Mouse (Mus musculus) hindbrain, postnatal 0 days (tissue): ENCODE data around the gene Ssbp2. TPM values are rescaled to one million over a fixed set of nuclear protein-coding genes. Genes with fewer than 3 reads are reported as not detected.

Experiments
- ATAC-seq: fragments of 200-750 bp; cut with Nextera tagmentation; 2 replicates; pipeline ENCODE4 v1.8.0; 2017; ENCODE audit warnings: mild to moderate bottlenecking, moderate TSS enrichment, moderate library complexity
- DNase-seq: peaks from one replicate; pipeline ENCODE4 v3.0.0-alpha.2; 2015; ENCODE audit warnings: low spot score
- H3K27ac ChIP-seq: fragments of 300-500 bp; sonication (generic); 2 replicates; pipeline ENCODE4 v1.5.1; 2014; ENCODE audit warnings: mild to moderate bottlenecking
- H3K27me3 ChIP-seq: fragments of 300-500 bp; sonication (generic); 2 replicates; pipeline ENCODE4 v1.6.1; 2014; ENCODE audit warnings: low read length, mixed read lengths; ENCODE audit not compliant: insufficient read depth
- H3K36me3 ChIP-seq: fragments of 300-500 bp; sonication (generic); 2 replicates; pipeline ENCODE4 v1.6.1; 2014; ENCODE audit warnings: low read length, mixed read lengths; ENCODE audit not compliant: insufficient read depth
- H3K4me1 ChIP-seq: fragments of 300-500 bp; sonication (generic); 2 replicates; pipeline ENCODE4 v1.6.1; 2014; ENCODE audit warnings: antibody characterized with exemption, low read length, mixed read lengths; ENCODE audit not compliant: insufficient read depth
- H3K4me2 ChIP-seq: fragments of 300-500 bp; sonication (generic); 2 replicates; pipeline ENCODE4 v1.6.1; 2014; ENCODE audit warnings: low read depth, mild to moderate bottlenecking, low read length, moderate library complexity, mixed read lengths
- H3K4me3 ChIP-seq: fragments of 300-500 bp; sonication (generic); 2 replicates; pipeline ENCODE4 v1.5.1; 2014; ENCODE audit warnings: low read length
- H3K9ac ChIP-seq: fragments of 300-500 bp; sonication (generic); replicated peaks from 2 replicates; pipeline ENCODE4 v1.6.1; 2014; ENCODE audit warnings: mild to moderate bottlenecking, low read length, moderate library complexity, mixed read lengths
- H3K9me3 ChIP-seq: fragments of 300-500 bp; sonication (generic); 2 replicates; pipeline ENCODE4 v1.6.1; 2016; ENCODE audit warnings: low read length, mixed read lengths
- CTCF ChIP-seq: IDR thresholded peaks from 2 replicates; pipeline ENCODE4 v1.5.1; 2016; ENCODE audit warnings: antibody characterized with exemption, control low read depth, low read depth
- WGBS: fragments of 180-500 bp; shearing (Covaris S2); extraction: QIAGEN DNeasy Blood & Tissue Kit; methylation state at CpG from one replicate; pipeline ENCODE4 v1.1.7; 2014; 5-methylcytosine and 5-hydroxymethylcytosine counted together
- polyA plus RNA-seq: library from polyadenylated mRNA; unstranded; fragments of >200 nt; fragmentation: Nextera tagmentation; extraction: Ambion mirVana; gene quantifications from 2 replicates; pipeline ENCODE4 v1.2.1, GENCODE M21; 2015
- total RNA-seq: library from RNA; depleted of rRNA; stranded (reverse); fragments of >200 nt; gene quantifications from 2 replicates; pipeline ENCODE4 v1.2.3, GENCODE M21; 2014

Gene Ssbp2
- total and polyA plus RNA-seq, 2 experiments from 2014 or later = 105 to 140 TPM

DNA sequence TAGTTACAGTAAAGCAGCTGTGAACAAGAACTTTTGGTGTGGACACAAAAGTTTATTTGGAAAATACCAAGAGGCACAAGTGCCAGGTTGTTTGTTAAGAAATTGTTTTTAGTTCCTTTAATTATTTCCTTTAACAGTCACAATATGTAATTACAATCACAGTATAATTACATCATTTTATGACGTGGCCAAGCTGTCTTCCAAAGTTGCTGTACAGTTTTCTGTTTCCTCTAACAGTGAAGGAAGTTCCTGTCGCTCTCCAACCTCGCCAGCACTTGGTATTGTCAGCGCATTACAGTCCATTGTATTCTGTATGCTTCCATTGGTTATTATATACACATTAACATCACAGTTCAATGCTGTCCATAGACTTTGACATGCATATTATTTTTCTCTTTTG, 54.9 kb downstream of the Ssbp2 start:
- Histone ChIP-seq H3K4me3 (no peak overlapping the region), H3K4me1 (no peaks in the 10 kb centered on the region), H3K27me3 (no peaks in the 10 kb centered on the region), H3K9me3 (no peaks in the 10 kb centered on the region), H3K9ac (no peak overlapping the region), H3K27ac (no peak overlapping the region), H3K4me2 (no peak overlapping the region), H3K36me3 (no peaks in the 10 kb centered on the region)
- TF ChIP-seq CTCF = no peak
- no peak for ATAC-seq
- WGBS = 89% methylated on average over 4 of the region's 4 CpGs
- no peak for DNase-seq

GRCm38 (mm10) chr13:91520073-91520750, 60.1 kb downstream of the Ssbp2 start:
- H3K9ac ChIP-seq = no peak overlapping the region
- no peak overlapping the region for H3K4me3 ChIP-seq
- no peaks in the 10 kb centered on the region for H3K4me1 ChIP-seq
- no peak overlapping the region for H3K4me2 ChIP-seq
- no peak overlapping the region for H3K27ac ChIP-seq
- WGBS = 31% methylated on average over 4 of the region's 4 CpGs
- DNase-seq (no peak), ATAC-seq (no peak)
- no peak for TF ChIP-seq CTCF
- no peaks in the 10 kb centered on the region for H3K36me3 ChIP-seq
- H3K9me3 ChIP-seq = no peaks in the 10 kb centered on the region
- no peaks in the 10 kb centered on the region for H3K27me3 ChIP-seq

DNA sequence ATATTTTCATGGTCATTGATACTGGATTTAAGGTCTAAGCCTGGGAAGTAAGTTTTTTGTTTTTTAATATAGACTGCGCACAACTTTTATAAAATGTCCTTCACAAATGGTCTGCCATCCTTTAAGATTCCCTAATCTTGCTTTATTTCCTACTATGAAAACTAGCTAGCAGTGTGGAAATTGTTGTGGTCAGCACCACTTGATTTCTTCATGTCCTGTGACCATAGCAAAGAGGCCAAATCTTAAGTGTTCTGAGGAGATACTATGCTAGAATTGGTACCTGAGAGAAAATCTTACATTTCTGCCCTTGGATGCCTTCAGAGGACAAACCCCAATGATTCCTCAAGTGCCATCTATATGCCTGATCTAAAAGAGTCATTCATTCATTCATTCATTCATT, 60.9 kb downstream of the Ssbp2 start:
- no peak for TF ChIP-seq CTCF
- Histone ChIP-seq H3K27me3 (no peaks in the 10 kb centered on the region), H3K4me3 (no peak overlapping the region), H3K36me3 (no peaks in the 10 kb centered on the region), H3K4me1 (no peaks in the 10 kb centered on the region), H3K27ac (no peak overlapping the region), H3K9ac (no peak overlapping the region), H3K4me2 (no peak overlapping the region), H3K9me3 (no peaks in the 10 kb centered on the region)
- ATAC-seq (no peak), DNase-seq (no peak)
- WGBS = 93% methylated on average over 1 of the region's 1 CpGs

- Histone ChIP-seq H3K4me2 (no peak overlapping the region), H3K4me1 (no peaks in the 10 kb centered on the region), H3K27me3 (no peaks in the 10 kb centered on the region), H3K27ac (no peak overlapping the region), H3K9ac (no peak overlapping the region), H3K4me3 (no peak overlapping the region), H3K36me3 (no peaks in the 10 kb centered on the region), H3K9me3 (no peaks in the 10 kb centered on the region)
- DNase-seq = no peak
- no peak for TF ChIP-seq CTCF
- no peak for ATAC-seq
- 91% methylated on average over 12 of the region's 12 CpGs for WGBS
Observed at GRCm38 (mm10) chr13:91526058-91526457, 66.0 kb downstream of the Ssbp2 start.

DNA sequence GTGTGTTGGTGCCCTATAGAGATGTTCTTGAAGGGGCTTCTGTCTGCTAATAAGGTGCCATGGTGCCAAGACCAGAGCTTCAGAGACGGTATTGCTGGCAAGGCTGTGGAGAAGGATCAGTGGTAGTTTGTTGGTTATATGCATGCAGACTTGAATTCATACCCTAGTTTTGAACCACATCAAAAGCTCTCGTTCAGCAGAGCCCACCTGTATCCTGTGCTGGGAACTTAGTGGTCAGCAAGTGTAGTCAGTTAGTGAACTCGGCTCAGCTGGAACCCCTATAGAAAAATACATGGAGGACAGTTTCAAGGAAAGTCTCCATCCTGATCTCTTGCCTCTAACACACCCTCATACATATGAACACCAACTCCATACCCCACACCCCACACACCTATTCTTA, 69.7 kb downstream of the Ssbp2 start:
- WGBS = 95% methylated on average over 3 of the region's 3 CpGs
- Histone ChIP-seq H3K9ac (no peak overlapping the region), H3K4me2 (no peak overlapping the region), H3K4me1 (no peaks in the 10 kb centered on the region), H3K27ac (no peak overlapping the region), H3K27me3 (no peaks in the 10 kb centered on the region), H3K4me3 (no peak overlapping the region), H3K9me3 (no peaks in the 10 kb centered on the region), H3K36me3 (no peaks in the 10 kb centered on the region; the same call in 1 of the 2 replicates)
- no peak for ATAC-seq
- DNase-seq = no peak
- no peak for TF ChIP-seq CTCF

- H3K9me3 ChIP-seq = no peaks in the 10 kb centered on the region
Observed at GRCm38 (mm10) chr13:91536711-91537110, 76.6 kb downstream of the Ssbp2 start.

DNA sequence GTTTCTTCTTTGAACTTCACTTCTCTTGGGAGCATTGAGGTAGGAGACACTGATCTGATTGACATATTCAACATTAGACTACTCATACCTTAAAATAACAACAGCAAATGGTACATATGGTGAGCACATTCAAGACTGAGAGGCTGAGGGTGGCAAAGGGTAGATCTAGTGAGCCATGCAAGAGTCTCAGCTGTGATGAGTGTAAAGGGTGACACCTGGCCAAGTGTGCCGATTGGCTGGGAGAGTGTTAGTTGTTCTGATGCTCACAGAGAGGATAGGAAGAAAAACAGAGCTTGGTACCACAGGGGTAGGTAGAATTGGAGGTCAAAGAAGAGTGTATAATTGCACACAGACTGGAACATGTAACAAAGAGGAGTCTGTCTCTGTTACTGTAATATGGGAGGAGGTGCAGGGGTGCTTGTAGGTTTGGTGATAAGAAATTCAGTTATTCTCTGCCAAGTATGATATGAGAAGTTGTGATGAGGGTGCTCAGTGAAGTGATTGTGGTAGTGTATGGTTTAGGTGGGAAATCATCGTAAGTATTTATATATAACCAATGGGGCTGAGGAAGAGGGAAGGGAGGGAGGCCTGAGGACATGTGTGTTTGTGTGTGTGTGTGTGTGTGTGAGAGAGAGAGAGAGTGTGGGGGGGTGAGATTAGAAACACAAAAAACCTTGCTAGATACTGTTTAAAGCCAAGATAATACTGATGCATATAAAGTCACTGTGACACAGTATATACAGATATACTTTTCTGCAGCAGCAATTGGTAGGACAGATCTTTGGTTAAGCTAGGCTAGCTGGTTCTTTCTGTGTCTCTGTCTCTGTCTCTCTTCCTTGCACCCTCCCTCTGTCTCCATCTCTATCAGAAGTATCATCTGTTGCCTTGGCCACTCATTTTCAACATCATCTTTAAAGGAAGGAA, 80.3 kb downstream of the Ssbp2 start:
- no peak for TF ChIP-seq CTCF

More at GRCm38 (mm10) chr13:91536711-91537110, 76.6 kb downstream of the Ssbp2 start:
- Histone ChIP-seq H3K4me2 (no peak overlapping the region), H3K27ac (no peak overlapping the region), H3K4me3 (no peak overlapping the region), H3K4me1 (no peaks in the 10 kb centered on the region), H3K9ac (no peak overlapping the region), H3K27me3 (no peaks in the 10 kb centered on the region), H3K36me3 (peaks cover 3% of the 10 kb centered on the region; the same call in 1 of the 2 replicates)
- no peak for TF ChIP-seq CTCF
- ATAC-seq (no peak), DNase-seq (no peak)
- WGBS = 46% methylated on average over 3 of the region's 3 CpGs

More for the DNA sequence above, 80.3 kb downstream of the Ssbp2 start:
- no peak overlapping the region for H3K9ac ChIP-seq
- no peak overlapping the region for H3K4me2 ChIP-seq
- no peaks in the 10 kb centered on the region for H3K9me3 ChIP-seq
- no peaks in the 10 kb centered on the region for H3K4me1 ChIP-seq
- H3K27ac ChIP-seq = no peak overlapping the region
- no peak for DNase-seq
- no peak for ATAC-seq
- H3K4me3 ChIP-seq = no peak overlapping the region
- WGBS = 94% methylated on average over 2 of the region's 2 CpGs
- H3K27me3 ChIP-seq = no peaks in the 10 kb centered on the region
- 0 out of 2 replicates have a peak, but pooled peaks cover 3% of the 10 kb centered on the region for H3K36me3 ChIP-seq
